Mouse (Mus musculus): ENCODE data around the gene Rgs2. TPM values are rescaled to one million over a fixed set of nuclear protein-coding genes. Genes with fewer than 3 reads are reported as not detected.

Gene Rgs2
- polyA plus RNA-seq, 1 experiment, result not detected

DNA sequence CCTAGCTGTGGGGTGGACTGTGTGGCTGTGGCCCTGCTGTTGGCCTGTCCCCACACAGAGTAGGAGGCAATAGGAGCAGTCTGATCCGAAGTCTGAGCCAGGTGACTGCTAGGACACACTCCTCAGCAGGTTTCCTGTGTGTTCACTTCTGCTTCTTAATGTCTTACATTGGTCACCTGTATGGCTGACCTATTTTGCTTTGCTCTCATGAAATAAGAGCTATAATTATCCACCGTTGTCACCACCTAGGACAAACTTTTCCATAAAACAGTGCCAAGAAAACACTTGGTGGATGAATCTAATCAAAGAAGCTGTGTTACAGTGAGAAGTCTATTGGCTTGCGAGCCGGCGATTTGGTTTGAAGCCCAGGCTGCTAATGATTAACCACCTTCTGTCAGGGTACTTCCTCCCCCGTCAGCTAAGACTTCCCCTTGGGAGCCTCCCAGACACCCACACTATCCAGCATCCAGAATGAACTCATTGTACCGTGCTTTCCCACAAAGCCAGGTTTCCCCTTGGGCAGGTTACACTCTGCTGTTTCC lies 14.5 kb upstream of the Rgs2 start:
- Histone ChIP-seq H3K36me3 (ENCODE audit: control insufficient read depth, insufficient read depth, low read length, poor library complexity, severe bottlenecking) (no peaks in the 10 kb centered on the region), H3K27ac (ENCODE audit: insufficient read depth, low read length) (no peak overlapping the region), H3K27me3 (ENCODE audit: control insufficient read depth, insufficient read depth, low read length, poor library complexity, severe bottlenecking) (no peaks in the 10 kb centered on the region), H3K9me3 (replicated peaks; ENCODE audit: control insufficient read depth, insufficient read depth, low read length, poor library complexity, severe bottlenecking) (no peaks in the 10 kb centered on the region), H3K4me3 (ENCODE audit: low read depth, low read length) (no peak overlapping the region), H3K9ac (ENCODE audit: low read depth, poor library complexity, severe bottlenecking) (no peak overlapping the region), H3K4me1 (ENCODE audit: control insufficient read depth, insufficient read depth, low read length) (no peaks in the 10 kb centered on the region)
- TF ChIP-seq EP300 (IDR thresholded peaks at IDR 0.05; ENCODE audit: insufficient read depth, low read depth, low read length), result no peak
- TF ChIP-seq CTCF (IDR thresholded peaks at IDR 0.05; ENCODE audit: low read depth, low read length), result no peak
- no peak for TF ChIP-seq POLR2A (IDR thresholded peaks at IDR 0.05; ENCODE audit: insufficient read depth, low read length)

GRCm38 (mm10) chr1:144013913-144014312 lies 10.0 kb upstream of the Rgs2 start:
- no peak overlapping the region for H3K9ac ChIP-seq (ENCODE audit: low read depth, poor library complexity, severe bottlenecking)
- no peak overlapping the region for H3K4me3 ChIP-seq (ENCODE audit: low read depth, low read length)
- H3K36me3 ChIP-seq (ENCODE audit: control insufficient read depth, insufficient read depth, low read length, poor library complexity, severe bottlenecking), result no peaks in the 10 kb centered on the region
- no peaks in the 10 kb centered on the region for H3K9me3 ChIP-seq (replicated peaks; ENCODE audit: control insufficient read depth, insufficient read depth, low read length, poor library complexity, severe bottlenecking)
- no peaks in the 10 kb centered on the region for H3K4me1 ChIP-seq (ENCODE audit: control insufficient read depth, insufficient read depth, low read length)
- no peak overlapping the region for H3K27ac ChIP-seq (ENCODE audit: insufficient read depth, low read length)
- TF ChIP-seq CTCF (IDR thresholded peaks at IDR 0.05; ENCODE audit: low read depth, low read length) (no peak), EP300 (IDR thresholded peaks at IDR 0.05; ENCODE audit: insufficient read depth, low read depth, low read length) (no peak), POLR2A (IDR thresholded peaks at IDR 0.05; ENCODE audit: insufficient read depth, low read length) (no peak)
- H3K27me3 ChIP-seq (ENCODE audit: control insufficient read depth, insufficient read depth, low read length, poor library complexity, severe bottlenecking), result no peaks in the 10 kb centered on the region

DNA sequence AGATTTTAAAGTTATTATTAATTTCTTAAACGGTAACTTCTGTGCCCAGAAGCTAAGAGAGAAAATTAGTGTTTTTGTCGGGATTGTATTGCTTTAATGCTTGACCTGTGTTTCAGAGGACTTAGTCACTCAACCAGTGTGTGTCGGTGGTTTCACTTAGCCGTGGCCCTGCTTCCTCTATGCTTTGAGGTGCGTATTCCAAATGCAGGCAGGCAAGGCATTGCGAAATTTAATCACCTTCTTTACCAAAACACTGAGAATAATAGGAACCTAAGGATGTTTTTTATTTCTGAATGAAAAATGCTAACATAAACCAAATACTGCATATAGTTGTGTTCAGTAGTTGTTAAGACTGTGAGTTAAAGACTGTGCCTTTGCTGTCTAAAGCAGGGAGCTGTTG lies 3.4 kb upstream of the Rgs2 start:
- Histone ChIP-seq H3K27ac (ENCODE audit: insufficient read depth, low read length) (no peak overlapping the region), H3K36me3 (ENCODE audit: control insufficient read depth, insufficient read depth, low read length, poor library complexity, severe bottlenecking) (no peaks in the 10 kb centered on the region), H3K27me3 (ENCODE audit: control insufficient read depth, insufficient read depth, low read length, poor library complexity, severe bottlenecking) (peaks cover 4% of the 10 kb centered on the region; the same call in 1 of the 2 replicates), H3K9me3 (replicated peaks; ENCODE audit: control insufficient read depth, insufficient read depth, low read length, poor library complexity, severe bottlenecking) (no peaks in the 10 kb centered on the region), H3K9ac (ENCODE audit: low read depth, poor library complexity, severe bottlenecking) (no peak overlapping the region), H3K4me3 (ENCODE audit: low read depth, low read length) (no peak overlapping the region), H3K4me1 (ENCODE audit: control insufficient read depth, insufficient read depth, low read length) (no peaks in the 10 kb centered on the region)
- no peak for TF ChIP-seq CTCF (IDR thresholded peaks at IDR 0.05; ENCODE audit: low read depth, low read length)
- TF ChIP-seq POLR2A (IDR thresholded peaks at IDR 0.05; ENCODE audit: insufficient read depth, low read length), result no peak
- no peak for TF ChIP-seq EP300 (IDR thresholded peaks at IDR 0.05; ENCODE audit: insufficient read depth, low read depth, low read length)

GRCm38 (mm10) chr1:144006542-144006941 lies 2.6 kb upstream of the Rgs2 start:
- no peak overlapping the region for H3K27ac ChIP-seq (ENCODE audit: insufficient read depth, low read length)
- H3K4me3 ChIP-seq (ENCODE audit: low read depth, low read length), result no peak overlapping the region
- H3K9me3 ChIP-seq (replicated peaks; ENCODE audit: control insufficient read depth, insufficient read depth, low read length, poor library complexity, severe bottlenecking), result no peaks in the 10 kb centered on the region

DNA sequence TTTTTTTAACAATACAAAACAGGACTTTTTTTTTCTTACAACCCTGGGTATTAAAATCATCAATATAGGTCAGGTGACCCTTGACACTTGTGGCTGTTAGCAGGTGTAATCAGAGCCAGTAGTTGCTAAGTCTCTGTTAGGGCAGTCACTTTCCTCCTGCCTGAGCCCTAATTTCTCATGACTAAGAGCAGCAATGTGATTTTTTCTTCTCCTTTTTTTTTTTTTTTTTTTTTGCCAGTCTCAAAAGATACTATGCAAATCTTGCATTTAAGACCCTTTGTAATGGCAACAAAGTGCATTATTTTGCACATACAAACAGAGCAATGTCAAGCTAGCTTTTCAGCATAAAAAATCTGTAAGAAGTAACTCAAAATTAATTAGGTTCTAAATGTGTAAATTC lies 1.7 kb upstream of the Rgs2 start:
- Histone ChIP-seq H3K9me3 (replicated peaks; ENCODE audit: control insufficient read depth, insufficient read depth, low read length, poor library complexity, severe bottlenecking) (no peaks in the 10 kb centered on the region), H3K4me3 (ENCODE audit: low read depth, low read length) (no peak overlapping the region), H3K4me1 (ENCODE audit: control insufficient read depth, insufficient read depth, low read length) (no peaks in the 10 kb centered on the region), H3K36me3 (ENCODE audit: control insufficient read depth, insufficient read depth, low read length, poor library complexity, severe bottlenecking) (no peaks in the 10 kb centered on the region), H3K27me3 (ENCODE audit: control insufficient read depth, insufficient read depth, low read length, poor library complexity, severe bottlenecking) (peaks cover 4% of the 10 kb centered on the region; the same call in 1 of the 2 replicates), H3K9ac (ENCODE audit: low read depth, poor library complexity, severe bottlenecking) (no peak overlapping the region), H3K27ac (ENCODE audit: insufficient read depth, low read length) (no peak overlapping the region)
- no peak for TF ChIP-seq EP300 (IDR thresholded peaks at IDR 0.05; ENCODE audit: insufficient read depth, low read depth, low read length)
- no peak for TF ChIP-seq CTCF (IDR thresholded peaks at IDR 0.05; ENCODE audit: low read depth, low read length)
- TF ChIP-seq POLR2A (IDR thresholded peaks at IDR 0.05; ENCODE audit: insufficient read depth, low read length), result no peak

More at GRCm38 (mm10) chr1:144006542-144006941, 2.6 kb upstream of the Rgs2 start:
- no peaks in the 10 kb centered on the region for H3K4me1 ChIP-seq (ENCODE audit: control insufficient read depth, insufficient read depth, low read length)
- H3K9ac ChIP-seq (ENCODE audit: low read depth, poor library complexity, severe bottlenecking), result no peak overlapping the region
- H3K27me3 ChIP-seq (ENCODE audit: control insufficient read depth, insufficient read depth, low read length, poor library complexity, severe bottlenecking), result peaks cover 4% of the 10 kb centered on the region; the same call in 1 of the 2 replicates
- no peaks in the 10 kb centered on the region for H3K36me3 ChIP-seq (ENCODE audit: control insufficient read depth, insufficient read depth, low read length, poor library complexity, severe bottlenecking)
- TF ChIP-seq CTCF (IDR thresholded peaks at IDR 0.05; ENCODE audit: low read depth, low read length) (peak; percentile 63), POLR2A (IDR thresholded peaks at IDR 0.05; ENCODE audit: insufficient read depth, low read length) (no peak)

DNA sequence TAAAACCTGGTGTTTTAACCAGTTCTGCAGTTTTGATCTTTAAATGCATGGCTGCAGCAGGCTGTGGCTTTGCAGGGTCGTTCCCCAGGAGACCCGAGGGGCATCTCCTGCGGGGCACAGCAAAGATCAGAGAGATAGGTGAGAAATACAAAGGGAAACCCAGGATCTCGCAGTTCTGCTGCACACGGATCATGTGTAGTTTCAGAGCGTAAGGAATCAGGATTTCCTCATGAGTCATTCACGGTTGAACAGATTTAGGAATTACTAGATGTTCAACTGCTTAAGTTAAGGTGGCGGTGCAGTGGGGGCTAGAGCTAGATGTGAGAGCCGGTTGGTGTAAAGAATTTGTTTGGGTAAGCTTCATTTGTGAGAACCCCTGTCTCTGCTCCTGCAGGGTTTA lies 780 bp upstream of the Rgs2 start:
- TF ChIP-seq EP300 (IDR thresholded peaks at IDR 0.05; ENCODE audit: insufficient read depth, low read depth, low read length) (no peak), CTCF (IDR thresholded peaks at IDR 0.05; ENCODE audit: low read depth, low read length) (no peak), POLR2A (IDR thresholded peaks at IDR 0.05; ENCODE audit: insufficient read depth, low read length) (no peak)
- Histone ChIP-seq H3K4me1 (ENCODE audit: control insufficient read depth, insufficient read depth, low read length) (no peaks in the 10 kb centered on the region), H3K27ac (ENCODE audit: insufficient read depth, low read length) (no peak overlapping the region), H3K9ac (ENCODE audit: low read depth, poor library complexity, severe bottlenecking) (peak overlapping the region; percentile 57), H3K4me3 (ENCODE audit: low read depth, low read length) (peak overlapping the region; percentile 74), H3K36me3 (ENCODE audit: control insufficient read depth, insufficient read depth, low read length, poor library complexity, severe bottlenecking) (no peaks in the 10 kb centered on the region), H3K9me3 (replicated peaks; ENCODE audit: control insufficient read depth, insufficient read depth, low read length, poor library complexity, severe bottlenecking) (no peaks in the 10 kb centered on the region), H3K27me3 (ENCODE audit: control insufficient read depth, insufficient read depth, low read length, poor library complexity, severe bottlenecking) (peaks cover 4% of the 10 kb centered on the region; the same call in 1 of the 2 replicates)
